Mouse (Mus musculus) cerebellum, adult 18-20 months (tissue): ENCODE measurements at regions not wholly inside any gene's neighbourhood (a gene's known extent, or its start where the extent isn't known, plus 50 kb on each side); places are given as distances from the start of the nearest gene placed in this dataset.

Experiments
- DNase-seq, 2 experiments: peaks; one replicate each; pipeline ENCODE4 v3.0.0; 2021

GRCm38 (mm10) chr3:102311482-102312225 lies 107.2 kb upstream of the Vangl1 start:
- DNase-seq: no peak

- no peak for DNase-seq
Measured at GRCm38 (mm10) chr3:102310243-102310642, 105.8 kb upstream of the Vangl1 start.

GRCm38 (mm10) chr3:102309756-102310155 lies 105.3 kb upstream of the Vangl1 start:
- peak; percentile 28 to 31 for DNase-seq

GRCm38 (mm10) chr3:102307656-102308055 lies 103.2 kb upstream of the Vangl1 start:
- no peak for DNase-seq

GRCm38 (mm10) chr3:102292385-102292784 lies 87.9 kb upstream of the Vangl1 start:
- no peak for DNase-seq

- no peak for DNase-seq
Measured at GRCm38 (mm10) chr3:102281983-102282382, 77.5 kb upstream of the Vangl1 start.

- no peak for DNase-seq
Measured at GRCm38 (mm10) chr3:102276758-102277157, 72.3 kb upstream of the Vangl1 start.

GRCm38 (mm10) chr3:102276283-102276682 lies 71.8 kb upstream of the Vangl1 start:
- no peak for DNase-seq

GRCm38 (mm10) chr3:102275256-102276022 lies 70.9 kb upstream of the Vangl1 start:
- no peak for DNase-seq

GRCm38 (mm10) chr3:102270779-102271178 lies 66.3 kb upstream of the Vangl1 start:
- DNase-seq: no peak

- DNase-seq: no peak
Measured at GRCm38 (mm10) chr3:102270257-102270656, 65.8 kb upstream of the Vangl1 start.

GRCm38 (mm10) chr3:102266136-102266535 lies 61.6 kb upstream of the Vangl1 start:
- no peak for DNase-seq

- no peak for DNase-seq
Measured at GRCm38 (mm10) chr3:102265146-102265545, 60.7 kb upstream of the Vangl1 start.

- DNase-seq: no peak
Measured at GRCm38 (mm10) chr3:102263326-102263725, 58.8 kb upstream of the Vangl1 start.

GRCm38 (mm10) chr3:102262665-102263064 lies 58.2 kb upstream of the Vangl1 start:
- DNase-seq: no peak

GRCm38 (mm10) chr3:102261517-102261916 lies 57.0 kb upstream of the Vangl1 start:
- DNase-seq: no peak
